Mouse (Mus musculus) intestine, embryonic 16.5 days (tissue): ENCODE data around the gene Gpr4. TPM values are rescaled to one million over a fixed set of nuclear protein-coding genes. Genes with fewer than 3 reads are reported as not detected.

Experiments used
- ATAC-seq: fragments of 200-750 bp; cut with Nextera tagmentation; 2 replicates; pipeline ENCODE4 v1.8.0; 2017; ENCODE audit warnings: moderate TSS enrichment, moderate library complexity
- H3K27ac ChIP-seq: fragments of 300-500 bp; sonication (generic); 2 replicates; pipeline ENCODE4 v1.5.1; 2014; ENCODE audit warnings: mild to moderate bottlenecking, low read length
- H3K27me3 ChIP-seq: fragments of 300-500 bp; sonication (generic); replicated peaks from 2 replicates; pipeline ENCODE4 v1.6.1; 2014; ENCODE audit warnings: low read length, control low read depth, mixed read lengths; ENCODE audit not compliant: control insufficient read depth, insufficient read depth
- H3K36me3 ChIP-seq: fragments of 300-500 bp; sonication (generic); 2 replicates; pipeline ENCODE4 v1.6.1; 2014; ENCODE audit warnings: low read length, control low read depth; ENCODE audit not compliant: control insufficient read depth, insufficient read depth
- H3K4me1 ChIP-seq: fragments of 300-500 bp; sonication (generic); 2 replicates; pipeline ENCODE4 v1.6.1; 2014; ENCODE audit warnings: low read length, control low read depth, mixed read lengths; ENCODE audit not compliant: control insufficient read depth, insufficient read depth
- H3K4me2 ChIP-seq: fragments of 300-500 bp; sonication (generic); 2 replicates; pipeline ENCODE4 v1.6.1; 2014; ENCODE audit warnings: low read depth, low read length, control low read depth
- H3K4me3 ChIP-seq: fragments of 300-500 bp; sonication (generic); 2 replicates; pipeline ENCODE4 v1.5.1; 2014; ENCODE audit warnings: mild to moderate bottlenecking, low read length
- H3K9ac ChIP-seq: fragments of 300-500 bp; sonication (generic); 2 replicates; pipeline ENCODE4 v1.6.1; 2014; ENCODE audit warnings: low read depth, low read length
- H3K9me3 ChIP-seq: fragments of 300-500 bp; sonication (generic); 2 replicates; pipeline ENCODE4 v1.6.1; 2016; ENCODE audit warnings: low read length, control low read depth; ENCODE audit not compliant: control insufficient read depth
- WGBS: fragments of 180-500 bp; shearing (Covaris S2); extraction: QIAGEN DNeasy Blood & Tissue Kit; methylation state at CpG from one replicate; pipeline ENCODE4 v1.1.7; 2014; 5-methylcytosine and 5-hydroxymethylcytosine counted together
- polyA plus RNA-seq: library from polyadenylated mRNA; unstranded; fragments of >200 nt; fragmentation: Nextera tagmentation; extraction: Ambion mirVana; gene quantifications from 2 replicates; pipeline ENCODE4 v1.2.1, GENCODE M21; 2015

Gene Gpr4
- polyA plus RNA-seq, 1 experiment from 2014 or later, result 1.6 TPM

DNA sequence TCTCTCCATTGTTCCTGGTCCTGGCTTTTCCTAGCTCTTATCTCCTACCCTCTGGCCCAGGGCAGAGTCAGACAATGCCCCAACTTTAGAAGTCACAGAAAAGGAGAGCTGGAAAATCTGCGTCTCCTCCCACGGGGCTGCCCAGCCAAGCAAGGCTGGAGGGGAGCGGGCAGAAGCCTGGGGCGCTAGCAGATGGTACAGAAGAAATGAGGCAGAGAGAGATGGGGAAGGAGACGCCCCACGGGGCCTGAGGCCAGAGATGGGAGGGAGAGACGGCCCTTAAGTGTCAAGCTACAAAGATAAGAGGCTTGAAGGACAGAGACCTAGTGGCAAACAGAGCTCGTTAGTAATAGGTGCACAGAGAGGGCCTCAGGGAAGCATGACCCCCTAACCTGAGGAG is 40.5 kb upstream of the Gpr4 start:
- no peak for ATAC-seq
- no peak overlapping the region for H3K9ac ChIP-seq

DNA sequence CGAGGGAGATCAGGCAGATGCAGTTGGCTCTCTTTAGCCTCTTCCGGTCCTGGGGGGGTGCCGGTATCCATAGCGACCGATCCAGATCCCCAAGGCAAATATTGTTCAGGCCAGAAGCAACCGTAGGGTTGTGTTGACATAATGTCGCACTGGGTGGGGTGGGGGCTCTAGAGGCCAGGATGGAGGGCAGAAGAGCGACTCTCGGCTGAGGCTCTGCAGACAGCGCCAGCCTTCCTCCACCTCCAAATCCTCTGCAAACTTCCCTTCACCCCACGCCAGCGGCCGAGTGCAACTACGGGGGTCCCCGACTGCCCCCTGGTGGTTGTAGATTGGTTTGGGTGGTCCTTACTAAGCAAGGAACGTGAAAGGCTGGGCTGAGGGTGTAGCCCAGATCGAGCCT is 39.5 kb upstream of the Gpr4 start:
- 3% methylated on average over 17 of the region's 17 CpGs for WGBS
- Histone ChIP-seq H3K4me1 (peaks cover 13% of the 10 kb centered on the region), H3K27ac (no peak overlapping the region), H3K4me2 (peak overlapping the region; percentile 50), H3K9ac (peak overlapping the region; percentile 58), H3K27me3 (peaks cover 26% of the 10 kb centered on the region), H3K9me3 (no peaks in the 10 kb centered on the region), H3K36me3 (no peaks in the 10 kb centered on the region), H3K4me3 (peak overlapping the region; percentile 38)
- peak; percentile 43 for ATAC-seq

More for the DNA sequence above, 40.5 kb upstream of the Gpr4 start:
- peaks cover 16% of the 10 kb centered on the region for H3K27me3 ChIP-seq
- 49% methylated on average over 8 of the region's 8 CpGs for WGBS
- H3K36me3 ChIP-seq, result no peaks in the 10 kb centered on the region
- H3K9me3 ChIP-seq, result peaks cover 6% of the 10 kb centered on the region; the same call in 1 of the 2 replicates
- no peak overlapping the region; the same call in 1 of the 2 replicates for H3K27ac ChIP-seq
- no peak overlapping the region for H3K4me3 ChIP-seq
- peaks cover 13% of the 10 kb centered on the region for H3K4me1 ChIP-seq
- H3K4me2 ChIP-seq, result no peak overlapping the region

DNA sequence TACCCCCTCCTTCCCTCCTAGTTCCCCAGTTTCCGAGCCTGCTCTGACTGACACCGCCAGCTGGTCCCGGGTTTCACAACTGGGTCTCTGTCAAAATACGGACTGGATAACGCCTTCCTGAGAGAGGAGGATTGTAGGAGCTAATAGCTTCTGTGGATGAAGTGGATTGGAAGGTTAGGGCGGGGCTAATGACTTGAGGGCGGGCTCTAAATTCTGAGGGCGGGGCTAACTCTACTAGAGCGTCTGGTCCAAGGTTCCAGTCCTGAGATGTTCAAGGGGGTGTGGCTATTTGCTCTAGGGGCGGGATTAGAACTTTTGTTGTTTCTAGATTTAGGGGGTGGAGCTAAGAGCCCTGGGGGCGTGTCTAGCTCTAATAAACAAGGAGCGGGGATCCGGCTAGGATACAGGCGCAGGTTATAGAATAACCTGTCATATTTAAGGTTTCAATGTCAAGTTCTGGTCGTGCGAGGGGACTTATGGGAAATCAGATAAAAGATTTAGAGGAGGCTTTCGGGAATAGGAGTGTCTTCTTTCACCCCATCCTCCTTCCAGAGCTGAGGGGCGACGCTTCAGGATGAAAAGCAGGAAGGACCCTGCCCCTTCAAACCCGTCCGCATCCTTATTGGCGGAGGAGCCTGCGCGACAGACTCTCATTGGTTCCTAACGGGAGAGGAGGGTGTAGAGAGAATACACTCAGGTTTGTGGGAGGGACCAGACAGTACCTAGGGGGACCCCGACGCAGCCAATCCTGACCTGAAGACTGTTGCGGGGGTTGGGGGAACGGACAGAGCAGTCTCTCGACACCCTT is 36.4 kb upstream of the Gpr4 start, which contains the start of gene Eml2:
Gene Eml2 (plus strand): TSS at position 714 of the 808 bp plus-strand sequence.
- peaks cover 25% of the 10 kb centered on the region for H3K4me1 ChIP-seq
- H3K4me3 ChIP-seq, result peak within 1 kb of the TSS; percentile 24
- H3K36me3 ChIP-seq, result no peaks in the 10 kb centered on the region
- H3K4me2 ChIP-seq, result peak within 1 kb of the TSS; percentile 12; the same call in 1 of the 2 replicates
- H3K27ac ChIP-seq, result no peak within 1 kb of the TSS
- no peaks in the 10 kb centered on the region for H3K9me3 ChIP-seq
- 0 out of 2 replicates have a peak within 1 kb of the TSS, but pooled peaks have one; percentile 48 for H3K9ac ChIP-seq
- peaks cover 50% of the 10 kb centered on the region for H3K27me3 ChIP-seq
- ATAC-seq, result peak; percentile 45
- 2% methylated on average over 30 of the region's 30 CpGs for WGBS

DNA sequence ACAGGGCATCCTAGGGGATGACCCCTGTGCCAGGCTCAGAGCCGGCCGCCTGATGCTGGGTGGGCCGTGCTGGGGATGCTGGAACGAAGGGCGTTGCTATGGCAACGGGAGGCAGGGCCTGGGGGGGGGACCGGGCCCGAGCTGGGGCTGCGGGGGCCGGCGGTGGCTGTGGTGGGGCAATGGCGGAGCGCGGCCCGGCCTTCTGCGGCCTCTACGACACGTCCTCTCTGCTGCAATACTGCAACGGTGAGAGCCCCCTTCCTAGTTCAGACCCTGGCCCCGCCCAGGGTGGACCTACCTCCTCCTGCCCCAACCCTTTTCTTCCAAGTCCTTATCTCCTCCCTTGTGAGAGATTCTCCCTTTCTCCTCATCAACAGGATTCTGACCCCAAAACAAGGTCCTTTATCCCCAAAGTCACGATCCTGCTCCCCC is 35.8 kb upstream of the Gpr4 start:
- peaks cover 29% of the 10 kb centered on the region for H3K4me1 ChIP-seq
- peaks cover 50% of the 10 kb centered on the region for H3K27me3 ChIP-seq
- peak overlapping the region; percentile 12; the same call in 1 of the 2 replicates for H3K4me2 ChIP-seq
- H3K9me3 ChIP-seq, result no peaks in the 10 kb centered on the region
- peak overlapping the region; percentile 24 for H3K4me3 ChIP-seq
- 0 out of 2 replicates have a peak overlapping the region, but pooled peaks have one; percentile 48 for H3K9ac ChIP-seq
- no peaks in the 10 kb centered on the region for H3K36me3 ChIP-seq
- ATAC-seq, result no peak
- no peak overlapping the region for H3K27ac ChIP-seq
- WGBS, result 8% methylated on average over 21 of the region's 21 CpGs

DNA sequence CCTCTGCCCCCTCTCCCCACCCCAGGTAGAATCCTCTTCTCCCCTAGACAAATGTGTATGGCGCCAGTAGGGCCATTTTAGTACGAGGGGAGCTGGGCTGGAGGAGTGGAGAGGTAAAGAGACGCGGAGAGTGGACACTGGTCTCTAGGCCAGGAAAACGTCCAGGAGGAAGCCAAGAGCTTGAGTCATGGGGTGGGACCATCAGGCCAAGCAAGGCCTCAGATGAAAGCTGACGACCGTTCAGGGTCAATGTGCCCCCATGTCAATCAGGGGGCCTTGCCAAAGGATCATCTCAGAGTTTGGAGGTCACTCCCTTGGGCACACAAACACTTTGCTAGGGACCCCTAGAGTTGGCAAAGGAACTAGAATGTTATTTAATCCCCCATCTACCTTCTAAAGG is 35.1 kb upstream of the Gpr4 start:
- no peak overlapping the region for H3K27ac ChIP-seq
- no peaks in the 10 kb centered on the region for H3K9me3 ChIP-seq
- H3K4me1 ChIP-seq, result peaks cover 29% of the 10 kb centered on the region
- no peak for ATAC-seq
- no peak overlapping the region for H3K9ac ChIP-seq
- H3K36me3 ChIP-seq, result no peaks in the 10 kb centered on the region
- H3K4me2 ChIP-seq, result no peak overlapping the region
- peaks cover 50% of the 10 kb centered on the region for H3K27me3 ChIP-seq
- 73% methylated on average over 7 of the region's 7 CpGs for WGBS
- no peak overlapping the region for H3K4me3 ChIP-seq

DNA sequence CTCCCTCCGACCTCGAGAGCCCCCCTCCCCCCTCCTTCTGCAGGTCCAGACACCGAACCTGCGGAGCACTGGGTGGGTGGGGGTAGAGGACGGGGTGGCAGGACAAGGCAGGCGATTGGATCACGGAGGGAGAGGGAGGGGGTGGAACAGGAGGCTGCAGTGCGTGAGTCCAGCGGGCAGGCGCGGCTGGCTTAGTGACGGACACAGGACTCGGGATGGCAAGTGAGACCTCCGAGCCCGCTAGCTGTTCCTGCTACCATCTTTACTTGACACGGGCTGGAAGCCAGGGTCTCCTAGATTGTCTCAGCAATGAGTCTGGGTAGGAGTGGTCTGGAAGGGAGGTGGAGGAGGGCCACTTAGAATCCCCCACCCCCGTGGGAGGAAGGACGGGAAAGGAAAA is 34.3 kb upstream of the Gpr4 start:
- no peak for ATAC-seq
- Histone ChIP-seq H3K4me1 (peaks cover 22% of the 10 kb centered on the region), H3K27me3 (peaks cover 50% of the 10 kb centered on the region), H3K4me2 (no peak overlapping the region), H3K9ac (no peak overlapping the region), H3K9me3 (no peaks in the 10 kb centered on the region), H3K36me3 (no peaks in the 10 kb centered on the region), H3K27ac (no peak overlapping the region), H3K4me3 (no peak overlapping the region)
- WGBS, result 13% methylated on average over 15 of the region's 18 CpGs

DNA sequence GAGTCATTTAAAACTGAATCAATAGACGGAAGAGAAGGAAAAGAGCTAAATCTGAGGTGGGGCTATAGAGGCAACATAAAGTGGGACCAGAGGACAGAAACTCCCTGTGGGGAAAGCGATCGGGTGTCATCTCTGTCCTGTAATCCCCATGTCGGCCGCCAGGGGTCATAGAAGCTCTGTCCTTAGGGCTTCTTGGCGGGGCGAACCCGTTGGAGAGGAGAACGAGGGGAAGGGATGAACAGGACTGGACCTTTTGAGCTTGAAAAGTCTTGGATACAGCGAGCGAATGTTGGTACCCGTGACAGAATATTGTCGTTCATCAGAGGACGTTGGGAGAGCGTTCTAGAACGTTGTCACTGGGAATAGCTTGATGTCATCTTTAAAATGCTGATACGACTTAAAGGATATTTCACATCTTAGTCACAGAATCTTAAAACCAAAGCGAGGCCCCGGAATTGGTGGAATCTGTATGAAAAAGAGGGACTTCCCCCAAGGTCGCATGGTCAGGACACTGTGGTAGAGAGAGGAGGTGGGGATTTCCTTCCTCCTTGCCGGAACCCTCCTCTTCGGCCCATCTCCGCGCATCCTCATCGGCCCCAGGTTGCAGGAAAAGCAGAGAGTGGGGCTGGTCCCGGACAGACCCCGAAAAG is 33.8 kb upstream of the Gpr4 start:
- peaks cover 50% of the 10 kb centered on the region for H3K27me3 ChIP-seq
- no peak overlapping the region for H3K27ac ChIP-seq
- no peak overlapping the region for H3K9ac ChIP-seq
- 7% methylated on average over 27 of the region's 27 CpGs for WGBS
- H3K9me3 ChIP-seq, result no peaks in the 10 kb centered on the region
- H3K4me1 ChIP-seq, result peaks cover 21% of the 10 kb centered on the region
- H3K4me3 ChIP-seq, result peak overlapping the region; percentile 12; the same call in 1 of the 2 replicates
- peak overlapping the region; percentile 38 for H3K4me2 ChIP-seq
- H3K36me3 ChIP-seq, result no peaks in the 10 kb centered on the region
- ATAC-seq, result no peak

DNA sequence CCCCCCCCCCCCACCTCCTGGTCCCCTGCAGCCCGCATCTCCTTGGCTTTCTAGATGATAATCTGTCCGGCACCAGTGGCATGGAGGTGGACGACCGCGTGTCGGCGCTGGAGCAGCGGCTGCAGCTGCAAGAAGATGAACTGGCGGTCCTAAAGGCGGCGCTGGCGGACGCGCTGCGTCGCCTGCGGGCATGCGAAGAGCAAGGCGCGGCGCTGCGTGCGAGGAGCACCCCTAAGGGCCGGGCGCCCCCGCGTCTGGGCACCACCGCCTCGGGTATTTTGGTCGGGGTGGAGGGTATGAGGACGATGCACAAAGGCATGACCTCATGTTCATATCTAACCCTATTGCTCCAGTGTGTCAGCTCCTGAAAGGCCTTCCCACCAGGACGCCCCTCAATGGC is 33.2 kb upstream of the Gpr4 start:
- Histone ChIP-seq H3K36me3 (no peaks in the 10 kb centered on the region), H3K4me1 (peaks cover 21% of the 10 kb centered on the region), H3K4me2 (peak overlapping the region; percentile 38), H3K9me3 (no peaks in the 10 kb centered on the region), H3K4me3 (peak overlapping the region; percentile 30), H3K27ac (no peak overlapping the region), H3K27me3 (peaks cover 50% of the 10 kb centered on the region), H3K9ac (0 out of 2 replicates have a peak overlapping the region, but pooled peaks have one; percentile 10)
- ATAC-seq, result peak; percentile 17; the same call in 1 of the 2 replicates
- WGBS, result under 1% methylated on average over 31 of the region's 32 CpGs

DNA sequence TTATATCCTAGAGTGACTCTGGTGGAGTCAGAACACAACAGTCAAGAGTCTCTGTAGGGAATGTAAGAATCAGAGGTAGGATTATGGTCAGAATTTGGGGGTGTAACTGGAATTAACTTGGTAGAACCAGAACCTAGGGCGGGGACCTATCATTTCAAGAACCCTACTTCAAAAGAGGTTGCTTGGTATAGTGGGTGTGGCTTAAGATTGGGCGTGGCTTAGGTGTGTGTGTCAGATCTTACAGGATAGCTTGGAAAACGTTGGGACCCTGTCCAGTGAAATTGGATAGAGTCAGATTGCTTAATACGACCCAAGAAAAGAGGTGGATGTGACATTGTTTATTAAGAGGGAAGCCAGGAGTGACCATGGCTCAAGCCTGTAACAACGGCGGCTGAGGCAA is 32.4 kb upstream of the Gpr4 start:
- H3K36me3 ChIP-seq, result no peaks in the 10 kb centered on the region
- H3K9me3 ChIP-seq, result no peaks in the 10 kb centered on the region
- H3K4me3 ChIP-seq, result no peak overlapping the region
- H3K27me3 ChIP-seq, result peaks cover 50% of the 10 kb centered on the region
- 39% methylated on average over 6 of the region's 6 CpGs for WGBS
- H3K4me1 ChIP-seq, result peaks cover 25% of the 10 kb centered on the region
- H3K4me2 ChIP-seq, result peak overlapping the region; percentile 38; the same call in 1 of the 2 replicates
- no peak overlapping the region for H3K27ac ChIP-seq
- H3K9ac ChIP-seq, result no peak overlapping the region
- ATAC-seq, result no peak
